Mouse (Mus musculus) liver, postnatal 0 days (tissue): ENCODE data around the gene Spdl1. TPM values are rescaled to one million over a fixed set of nuclear protein-coding genes. Genes with fewer than 3 reads are reported as not detected.

Experiments used
- ATAC-seq: fragments of 200-750 bp; cut with Nextera tagmentation; 2 replicates; pipeline ENCODE4 v1.8.0; 2017; ENCODE audit warnings: mild to moderate bottlenecking, moderate library complexity
- DNase-seq: peaks from one replicate; pipeline ENCODE4 v3.0.0-alpha.2; 2016
- H3K27ac ChIP-seq: fragments of 300-500 bp; sonication (generic); 2 replicates; pipeline ENCODE4 v1.5.1; 2014; ENCODE audit warnings: antibody characterized with exemption, moderate library complexity, mild to moderate bottlenecking, low read depth
- H3K27me3 ChIP-seq: fragments of 300-500 bp; sonication (generic); 2 replicates; pipeline ENCODE4 v1.6.1; 2014; ENCODE audit warnings: low read length, control low read depth, mixed read lengths; ENCODE audit not compliant: insufficient read depth
- H3K36me3 ChIP-seq: fragments of 300-500 bp; sonication (generic); replicated peaks from 2 replicates; pipeline ENCODE4 v1.6.1; 2014; ENCODE audit warnings: mild to moderate bottlenecking, control low read depth, low read length, moderate library complexity, mixed read lengths; ENCODE audit not compliant: insufficient read depth
- H3K4me1 ChIP-seq: fragments of 300-500 bp; sonication (generic); 2 replicates; pipeline ENCODE4 v1.6.1; 2014; ENCODE audit warnings: antibody characterized with exemption, mild to moderate bottlenecking, control low read depth; ENCODE audit not compliant: insufficient read depth
- H3K4me2 ChIP-seq: fragments of 300-500 bp; sonication (generic); 2 replicates; pipeline ENCODE4 v1.6.1; 2014; ENCODE audit warnings: low read depth, mild to moderate bottlenecking, low read length, moderate library complexity, mixed read lengths
- H3K4me3 ChIP-seq: fragments of 300-500 bp; sonication (generic); 2 replicates; pipeline ENCODE4 v1.5.1; 2014; ENCODE audit warnings: low read depth, low read length
- H3K9ac ChIP-seq: fragments of 300-500 bp; sonication (generic); replicated peaks from 2 replicates; pipeline ENCODE4 v1.6.1; 2014; ENCODE audit warnings: mild to moderate bottlenecking, moderate library complexity
- H3K9me3 ChIP-seq: fragments of 300-500 bp; sonication (generic); 2 replicates; pipeline ENCODE4 v1.6.1; 2016; ENCODE audit warnings: mild to moderate bottlenecking, control low read depth, low read length, mixed read lengths
- CTCF ChIP-seq: sonication (generic); IDR thresholded peaks from 2 replicates; pipeline ENCODE4 v1.5.1; 2016; ENCODE audit warnings: antibody characterized with exemption, low read depth
- EP300 ChIP-seq: IDR thresholded peaks from 2 replicates; pipeline ENCODE4 v1.6.1; 2016; ENCODE audit warnings: antibody characterized with exemption, low read depth, mild to moderate bottlenecking
- WGBS: fragments of 180-500 bp; shearing (Covaris S2); extraction: QIAGEN DNeasy Blood & Tissue Kit; methylation state at CpG from one replicate; pipeline ENCODE4 v1.1.7; 2014; ENCODE audit not compliant: insufficient replicate concordance; 5-methylcytosine and 5-hydroxymethylcytosine counted together
- polyA plus RNA-seq: library from polyadenylated mRNA; unstranded; fragments of >200 nt; fragmentation: Nextera tagmentation; extraction: Ambion mirVana; gene quantifications from 2 replicates; pipeline ENCODE4 v1.2.1, GENCODE M21; 2015

The Spdl1 gene
- polyA plus RNA-seq, 1 experiment from 2014 or later: 4.6 TPM

DNA sequence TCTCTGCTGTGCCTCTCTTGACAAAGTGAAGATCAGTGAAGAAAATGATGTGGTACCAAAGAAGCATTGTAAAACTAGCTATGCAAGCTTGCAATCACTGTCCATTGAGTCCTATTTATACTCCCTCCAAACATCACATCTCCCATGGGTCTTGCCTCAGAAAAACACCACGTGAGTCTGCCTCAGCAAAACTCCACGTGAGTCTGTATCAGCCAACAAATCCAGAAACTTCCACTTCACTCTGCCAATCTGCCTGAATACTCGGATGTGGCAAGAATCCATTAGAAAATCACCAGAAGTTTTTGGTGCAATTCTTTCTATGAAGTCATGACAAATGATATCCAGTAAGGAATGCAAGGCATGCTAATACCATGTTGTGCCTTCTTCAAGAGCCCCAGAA, 38.0 kb upstream of the Spdl1 start:
- H3K4me1 ChIP-seq: no peaks in the 10 kb centered on the region
- H3K9me3 ChIP-seq: no peaks in the 10 kb centered on the region
- H3K4me3 ChIP-seq: no peak overlapping the region
- no peak overlapping the region for H3K27ac ChIP-seq
- no peak overlapping the region for H3K9ac ChIP-seq
- DNase-seq: no peak
- H3K27me3 ChIP-seq: no peaks in the 10 kb centered on the region
- no peak for TF ChIP-seq CTCF
- no peak for TF ChIP-seq EP300
- no peaks in the 10 kb centered on the region for H3K36me3 ChIP-seq
- H3K4me2 ChIP-seq: no peak overlapping the region
- no peak for ATAC-seq
- 66% methylated on average over 3 of the region's 3 CpGs for WGBS

DNA sequence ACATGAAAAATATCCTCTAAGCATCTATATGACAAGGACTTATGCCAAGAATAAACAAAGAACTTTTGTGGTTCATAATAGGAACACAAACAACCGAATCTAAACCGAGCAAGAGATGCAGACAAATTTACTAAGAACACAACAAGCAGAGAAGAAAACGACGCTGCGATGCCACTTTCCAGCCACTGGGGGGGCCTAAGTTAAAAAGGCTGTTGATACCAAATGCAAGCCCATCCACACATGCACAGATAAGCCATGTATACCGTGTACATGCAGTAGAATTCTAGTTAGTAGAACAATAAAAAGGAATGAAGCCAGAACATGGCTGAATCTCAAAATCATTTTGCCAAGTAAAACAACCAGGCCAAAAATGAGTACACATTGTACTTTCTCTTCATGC, 35.2 kb upstream of the Spdl1 start:
- 36% methylated on average over 6 of the region's 6 CpGs for WGBS
- no peaks in the 10 kb centered on the region for H3K9me3 ChIP-seq

DNA sequence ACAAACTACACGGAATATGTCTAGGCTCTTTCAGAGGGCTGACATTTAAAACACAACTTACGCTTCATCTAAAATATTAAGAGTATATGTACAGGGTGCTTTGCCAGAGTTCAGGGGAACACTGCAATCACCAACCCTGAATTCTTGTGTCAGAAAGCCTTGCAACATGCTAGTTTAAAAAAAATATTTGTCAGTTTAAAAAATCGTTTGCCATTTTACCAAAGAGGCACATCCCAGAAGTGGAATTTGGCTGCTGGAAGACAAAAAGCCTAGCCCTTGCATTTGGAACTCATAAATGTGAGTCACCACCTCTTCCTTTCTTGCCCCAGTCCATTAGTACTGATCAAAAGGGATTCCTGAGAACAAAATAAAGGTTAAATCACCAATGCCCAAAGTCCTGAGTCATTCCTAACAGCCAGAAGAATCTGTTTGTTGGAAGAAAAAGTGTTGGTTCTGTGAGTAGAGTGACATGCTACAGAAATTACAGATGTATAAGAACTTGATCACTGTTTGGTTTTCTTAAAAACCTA, 32.4 kb upstream of the Spdl1 start:
- WGBS: 68% methylated on average over 3 of the region's 3 CpGs
- H3K4me3 ChIP-seq: no peak overlapping the region
- H3K9ac ChIP-seq: no peak overlapping the region
- H3K4me1 ChIP-seq: no peaks in the 10 kb centered on the region
- DNase-seq: no peak
- H3K27ac ChIP-seq: no peak overlapping the region
- no peaks in the 10 kb centered on the region for H3K36me3 ChIP-seq
- H3K27me3 ChIP-seq: no peaks in the 10 kb centered on the region
- no peaks in the 10 kb centered on the region for H3K9me3 ChIP-seq
- TF ChIP-seq CTCF (no peak), EP300 (no peak)
- H3K4me2 ChIP-seq: no peak overlapping the region
- ATAC-seq: no peak

More for the DNA sequence above, 35.2 kb upstream of the Spdl1 start:
- DNase-seq (no peak), ATAC-seq (no peak)
- Histone ChIP-seq H3K4me3 (no peak overlapping the region), H3K4me1 (no peaks in the 10 kb centered on the region), H3K4me2 (no peak overlapping the region), H3K9ac (no peak overlapping the region), H3K36me3 (no peaks in the 10 kb centered on the region), H3K27ac (no peak overlapping the region), H3K27me3 (no peaks in the 10 kb centered on the region)
- TF ChIP-seq CTCF (peak; percentile 14; the same call in 1 of the 2 replicates), EP300 (no peak)

DNA sequence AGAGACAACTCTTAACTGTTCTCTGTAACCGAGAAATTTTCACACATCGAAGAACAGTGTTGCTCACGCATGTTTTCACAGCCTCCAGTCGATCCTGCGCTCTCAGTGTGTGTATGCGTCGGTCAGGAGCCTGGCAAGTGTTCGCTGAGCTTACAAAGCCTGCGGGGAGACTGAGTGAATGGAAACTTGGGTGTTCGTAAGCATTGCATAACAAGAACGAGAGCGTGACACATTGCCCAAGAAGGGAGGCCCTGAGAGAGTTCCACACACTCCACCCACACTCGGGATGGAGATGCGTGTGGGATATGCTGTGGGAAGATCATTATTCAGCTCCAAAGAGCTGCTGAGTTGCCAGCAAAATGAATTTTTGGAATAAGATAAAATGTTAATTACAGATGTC, 31.7 kb upstream of the Spdl1 start:
- Histone ChIP-seq H3K9ac (no peak overlapping the region), H3K27me3 (no peaks in the 10 kb centered on the region), H3K4me3 (no peak overlapping the region), H3K4me2 (no peak overlapping the region), H3K27ac (no peak overlapping the region), H3K9me3 (no peaks in the 10 kb centered on the region), H3K4me1 (no peaks in the 10 kb centered on the region), H3K36me3 (no peaks in the 10 kb centered on the region)
- 74% methylated on average over 14 of the region's 14 CpGs for WGBS
- ATAC-seq: no peak
- DNase-seq: no peak
- TF ChIP-seq CTCF (no peak), EP300 (no peak)

DNA sequence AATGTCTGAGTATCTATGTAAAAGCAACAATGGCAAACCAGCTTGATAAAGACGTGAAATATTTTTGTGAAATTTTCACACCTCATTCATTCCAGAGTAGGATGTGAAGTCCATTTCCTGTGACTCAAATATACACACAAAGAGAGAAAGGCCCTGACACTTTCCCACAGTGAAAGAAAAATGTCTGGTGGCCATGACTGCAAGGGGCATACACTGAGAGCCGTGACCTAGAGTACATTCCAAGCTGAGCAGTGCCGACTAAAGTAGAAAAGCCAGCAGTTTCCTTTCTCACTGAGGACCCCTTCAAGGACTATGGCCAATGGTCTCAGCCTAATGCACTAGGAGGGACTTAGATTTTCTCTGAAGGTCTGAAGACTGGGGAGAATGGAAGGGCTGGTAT, 23.2 kb upstream of the Spdl1 start:
- Histone ChIP-seq H3K9me3 (no peaks in the 10 kb centered on the region), H3K9ac (no peak overlapping the region), H3K4me1 (no peaks in the 10 kb centered on the region), H3K4me3 (no peak overlapping the region), H3K4me2 (no peak overlapping the region), H3K36me3 (no peaks in the 10 kb centered on the region), H3K27ac (no peak overlapping the region), H3K27me3 (no peaks in the 10 kb centered on the region)
- 43% methylated on average over 3 of the region's 3 CpGs for WGBS
- DNase-seq (no peak), ATAC-seq (no peak)
- TF ChIP-seq CTCF: no peak
- no peak for TF ChIP-seq EP300

DNA sequence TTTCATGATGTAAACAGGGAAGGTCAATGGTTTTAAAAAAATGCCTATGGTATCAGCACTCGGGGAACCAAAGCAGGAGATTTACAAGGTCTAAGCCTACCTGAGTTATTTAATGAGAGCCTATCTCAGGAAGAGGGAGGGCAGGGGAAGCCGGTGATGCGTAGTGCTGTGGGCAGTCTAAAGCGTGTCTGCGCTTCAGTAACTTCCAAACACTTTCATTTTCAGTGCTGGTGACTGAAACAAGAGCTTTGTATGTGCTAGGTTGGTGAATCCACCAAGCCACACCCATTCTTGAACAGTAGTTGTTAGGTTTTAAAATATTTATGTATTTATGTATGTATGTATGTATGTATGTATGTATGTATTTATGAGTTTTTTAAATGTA, 12.8 kb upstream of the Spdl1 start:
- H3K4me3 ChIP-seq: 0 out of 2 replicates have a peak overlapping the region, but pooled peaks have one; percentile 10
- H3K36me3 ChIP-seq: no peaks in the 10 kb centered on the region
- H3K9ac ChIP-seq: no peak overlapping the region
- H3K4me2 ChIP-seq: peak overlapping the region; percentile 52
- DNase-seq (no peak), ATAC-seq (no peak)
- no peaks in the 10 kb centered on the region for H3K9me3 ChIP-seq
- WGBS: 60% methylated on average over 5 of the region's 5 CpGs
- no peak overlapping the region for H3K27ac ChIP-seq
- no peaks in the 10 kb centered on the region for H3K27me3 ChIP-seq
- TF ChIP-seq CTCF (no peak), EP300 (no peak)
- H3K4me1 ChIP-seq: peaks cover 4% of the 10 kb centered on the region; the same call in 1 of the 2 replicates
